Mouse (Mus musculus): ENCODE results near the gene Efhd2. TPM values are rescaled to one million over a fixed set of nuclear protein-coding genes. Genes with fewer than 3 reads are reported as not detected.

Efhd2 gene
- polyA plus RNA-seq, 1 experiment from 2014 or later = 108 TPM

- no peak overlapping the region for H3K27ac ChIP-seq (ENCODE audit: low read length)
- H3K4me2 ChIP-seq (ENCODE audit: low read depth, low read length) = no peak overlapping the region
- no peak overlapping the region for H3K9ac ChIP-seq (ENCODE audit: low read length)
- no peaks in the 10 kb centered on the region for H3K27me3 ChIP-seq (ENCODE audit: control insufficient read depth, insufficient read depth, low read length)
- H3K4me3 ChIP-seq (replicated peaks; ENCODE audit: low read length) = no peak overlapping the region
- WGBS = 78% methylated on average over 5 of the region's 5 CpGs
- H3K4me1 ChIP-seq (ENCODE audit: control insufficient read depth, insufficient read depth, low read length) = peaks cover 43% of the 10 kb centered on the region
- H3K36me3 ChIP-seq (ENCODE audit: control insufficient read depth, insufficient read depth, low read length) = peaks cover 5% of the 10 kb centered on the region; the same call in 1 of the 2 replicates
- no peak for ATAC-seq (ENCODE audit: insufficient read depth, low FRiP score)
- no peaks in the 10 kb centered on the region for H3K9me3 ChIP-seq (replicated peaks; ENCODE audit: control insufficient read depth, low read length)
Observed at GRCm38 (mm10) chr4:141865600-141865999, 9.1 kb downstream of the Efhd2 start.

GRCm38 (mm10) chr4:141865006-141865405 is 9.7 kb downstream of the Efhd2 start:
- H3K27me3 ChIP-seq (ENCODE audit: control insufficient read depth, insufficient read depth, low read length) = no peaks in the 10 kb centered on the region
- peaks cover 5% of the 10 kb centered on the region for H3K36me3 ChIP-seq (ENCODE audit: control insufficient read depth, insufficient read depth, low read length)
- no peak overlapping the region for H3K4me2 ChIP-seq (ENCODE audit: low read depth, low read length)
- H3K9ac ChIP-seq (ENCODE audit: low read length) = no peak overlapping the region
- peaks cover 37% of the 10 kb centered on the region for H3K4me1 ChIP-seq (ENCODE audit: control insufficient read depth, insufficient read depth, low read length)
- no peak for ATAC-seq (ENCODE audit: insufficient read depth, low FRiP score)
- WGBS = 88% methylated on average over 5 of the region's 5 CpGs
- no peaks in the 10 kb centered on the region for H3K9me3 ChIP-seq (replicated peaks; ENCODE audit: control insufficient read depth, low read length)
- H3K4me3 ChIP-seq (replicated peaks; ENCODE audit: low read length) = no peak overlapping the region
- H3K27ac ChIP-seq (ENCODE audit: low read length) = no peak overlapping the region

GRCm38 (mm10) chr4:141864506-141864905 is 10.2 kb downstream of the Efhd2 start:
- ATAC-seq (ENCODE audit: insufficient read depth, low FRiP score) = no peak
- 92% methylated on average over 8 of the region's 8 CpGs for WGBS
- no peaks in the 10 kb centered on the region for H3K27me3 ChIP-seq (ENCODE audit: control insufficient read depth, insufficient read depth, low read length)
- peaks cover 9% of the 10 kb centered on the region for H3K36me3 ChIP-seq (ENCODE audit: control insufficient read depth, insufficient read depth, low read length)
- no peak overlapping the region for H3K4me3 ChIP-seq (replicated peaks; ENCODE audit: low read length)
- no peak overlapping the region for H3K9ac ChIP-seq (ENCODE audit: low read length)
- H3K4me1 ChIP-seq (ENCODE audit: control insufficient read depth, insufficient read depth, low read length) = peaks cover 32% of the 10 kb centered on the region
- H3K4me2 ChIP-seq (ENCODE audit: low read depth, low read length) = no peak overlapping the region
- H3K27ac ChIP-seq (ENCODE audit: low read length) = no peak overlapping the region
- no peaks in the 10 kb centered on the region for H3K9me3 ChIP-seq (replicated peaks; ENCODE audit: control insufficient read depth, low read length)

- WGBS = 87% methylated on average over 7 of the region's 7 CpGs
- Histone ChIP-seq H3K9me3 (replicated peaks; ENCODE audit: control insufficient read depth, low read length) (no peaks in the 10 kb centered on the region), H3K9ac (ENCODE audit: low read length) (no peak overlapping the region), H3K27me3 (ENCODE audit: control insufficient read depth, insufficient read depth, low read length) (no peaks in the 10 kb centered on the region), H3K4me1 (ENCODE audit: control insufficient read depth, insufficient read depth, low read length) (peaks cover 27% of the 10 kb centered on the region), H3K36me3 (ENCODE audit: control insufficient read depth, insufficient read depth, low read length) (peaks cover 9% of the 10 kb centered on the region), H3K27ac (ENCODE audit: low read length) (no peak overlapping the region), H3K4me3 (replicated peaks; ENCODE audit: low read length) (no peak overlapping the region), H3K4me2 (ENCODE audit: low read depth, low read length) (no peak overlapping the region)
- ATAC-seq (ENCODE audit: insufficient read depth, low FRiP score) = no peak
Observed at GRCm38 (mm10) chr4:141863726-141864280, 10.9 kb downstream of the Efhd2 start.

GRCm38 (mm10) chr4:141862867-141863266 is 11.9 kb downstream of the Efhd2 start:
- Histone ChIP-seq H3K9me3 (replicated peaks; ENCODE audit: control insufficient read depth, low read length) (no peaks in the 10 kb centered on the region), H3K9ac (ENCODE audit: low read length) (no peak overlapping the region), H3K4me2 (ENCODE audit: low read depth, low read length) (no peak overlapping the region), H3K27ac (ENCODE audit: low read length) (no peak overlapping the region), H3K4me3 (replicated peaks; ENCODE audit: low read length) (no peak overlapping the region), H3K36me3 (ENCODE audit: control insufficient read depth, insufficient read depth, low read length) (peaks cover 9% of the 10 kb centered on the region), H3K4me1 (ENCODE audit: control insufficient read depth, insufficient read depth, low read length) (peaks cover 21% of the 10 kb centered on the region), H3K27me3 (ENCODE audit: control insufficient read depth, insufficient read depth, low read length) (no peaks in the 10 kb centered on the region)
- 84% methylated on average over 5 of the region's 5 CpGs for WGBS
- ATAC-seq (ENCODE audit: insufficient read depth, low FRiP score) = no peak

GRCm38 (mm10) chr4:141861591-141862295 is 13.0 kb downstream of the Efhd2 start:
- no peak overlapping the region for H3K9ac ChIP-seq (ENCODE audit: low read length)
- no peak overlapping the region for H3K4me3 ChIP-seq (replicated peaks; ENCODE audit: low read length)
- no peak overlapping the region for H3K27ac ChIP-seq (ENCODE audit: low read length)
- no peak for ATAC-seq (ENCODE audit: insufficient read depth, low FRiP score)
- H3K36me3 ChIP-seq (ENCODE audit: control insufficient read depth, insufficient read depth, low read length) = peaks cover 9% of the 10 kb centered on the region
- no peak overlapping the region for H3K4me2 ChIP-seq (ENCODE audit: low read depth, low read length)
- H3K9me3 ChIP-seq (replicated peaks; ENCODE audit: control insufficient read depth, low read length) = no peaks in the 10 kb centered on the region
- 78% methylated on average over 17 of the region's 17 CpGs for WGBS
- H3K4me1 ChIP-seq (ENCODE audit: control insufficient read depth, insufficient read depth, low read length) = peaks cover 14% of the 10 kb centered on the region
- H3K27me3 ChIP-seq (ENCODE audit: control insufficient read depth, insufficient read depth, low read length) = no peaks in the 10 kb centered on the region

- peak; percentile 48; the same call in 1 of the 2 replicates for ATAC-seq (ENCODE audit: insufficient read depth, low FRiP score)
- 58% methylated on average over 19 of the region's 19 CpGs for WGBS
- Histone ChIP-seq H3K27ac (ENCODE audit: low read length) (peak overlapping the region; percentile 19), H3K4me2 (ENCODE audit: low read depth, low read length) (no peak overlapping the region), H3K27me3 (ENCODE audit: control insufficient read depth, insufficient read depth, low read length) (no peaks in the 10 kb centered on the region), H3K9ac (ENCODE audit: low read length) (no peak overlapping the region), H3K9me3 (replicated peaks; ENCODE audit: control insufficient read depth, low read length) (no peaks in the 10 kb centered on the region), H3K4me1 (ENCODE audit: control insufficient read depth, insufficient read depth, low read length) (peaks cover 9% of the 10 kb centered on the region), H3K36me3 (ENCODE audit: control insufficient read depth, insufficient read depth, low read length) (peaks cover 9% of the 10 kb centered on the region), H3K4me3 (replicated peaks; ENCODE audit: low read length) (no peak overlapping the region)
Observed at GRCm38 (mm10) chr4:141860246-141860841, 14.4 kb downstream of the Efhd2 start.

DNA sequence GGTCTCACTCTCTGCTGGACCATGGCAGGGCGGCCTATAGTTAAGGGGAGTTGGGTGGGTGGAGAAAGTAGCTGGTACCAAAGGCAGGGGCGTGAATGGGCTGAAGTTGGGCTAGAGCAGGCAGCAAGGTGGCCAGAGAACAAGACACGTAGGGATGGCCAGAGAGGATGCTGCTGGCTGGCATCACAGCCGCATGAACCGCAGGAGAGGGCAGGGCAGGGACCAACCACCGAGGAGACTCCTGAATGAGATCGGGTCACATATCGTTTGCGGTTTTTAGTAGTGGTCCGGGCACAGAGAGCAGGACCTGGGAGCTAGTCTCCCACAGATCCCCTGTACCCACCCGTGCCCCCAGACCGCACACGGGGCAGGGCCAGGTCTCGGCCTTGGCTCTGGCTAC is 15.4 kb downstream of the Efhd2 start:
- ATAC-seq (ENCODE audit: insufficient read depth, low FRiP score) = no peak
- H3K4me3 ChIP-seq (replicated peaks; ENCODE audit: low read length) = no peak overlapping the region
- H3K4me2 ChIP-seq (ENCODE audit: low read depth, low read length) = no peak overlapping the region
- no peak overlapping the region for H3K9ac ChIP-seq (ENCODE audit: low read length)
- no peaks in the 10 kb centered on the region for H3K27me3 ChIP-seq (ENCODE audit: control insufficient read depth, insufficient read depth, low read length)
- H3K4me1 ChIP-seq (ENCODE audit: control insufficient read depth, insufficient read depth, low read length) = peaks cover 9% of the 10 kb centered on the region
- H3K27ac ChIP-seq (ENCODE audit: low read length) = no peak overlapping the region
- WGBS = 92% methylated on average over 14 of the region's 14 CpGs
- H3K36me3 ChIP-seq (ENCODE audit: control insufficient read depth, insufficient read depth, low read length) = peaks cover 9% of the 10 kb centered on the region
- no peaks in the 10 kb centered on the region for H3K9me3 ChIP-seq (replicated peaks; ENCODE audit: control insufficient read depth, low read length)

GRCm38 (mm10) chr4:141858501-141858900 is 16.2 kb downstream of the Efhd2 start:
- Histone ChIP-seq H3K27me3 (ENCODE audit: control insufficient read depth, insufficient read depth, low read length) (no peaks in the 10 kb centered on the region), H3K36me3 (ENCODE audit: control insufficient read depth, insufficient read depth, low read length) (peaks cover 9% of the 10 kb centered on the region), H3K4me1 (ENCODE audit: control insufficient read depth, insufficient read depth, low read length) (peaks cover 9% of the 10 kb centered on the region), H3K27ac (ENCODE audit: low read length) (peak overlapping the region; percentile 57; the same call in 1 of the 2 replicates), H3K9me3 (replicated peaks; ENCODE audit: control insufficient read depth, low read length) (no peaks in the 10 kb centered on the region), H3K4me3 (replicated peaks; ENCODE audit: low read length) (no peak overlapping the region), H3K4me2 (ENCODE audit: low read depth, low read length) (no peak overlapping the region), H3K9ac (ENCODE audit: low read length) (no peak overlapping the region)
- no peak for ATAC-seq (ENCODE audit: insufficient read depth, low FRiP score)
- WGBS = 62% methylated on average over 20 of the region's 20 CpGs

Data from stomach, embryonic 16.5 days (tissue).